Mouse (Mus musculus): Measurements from ENCODE around the gene Hcn1. TPM values are rescaled to one million over a fixed set of nuclear protein-coding genes. Genes with fewer than 3 reads are reported as not detected.

Gene Hcn1
- total and polyA plus RNA-seq, 2 experiments from 2014 or later = 2.6 to 9.8 TPM

DNA sequence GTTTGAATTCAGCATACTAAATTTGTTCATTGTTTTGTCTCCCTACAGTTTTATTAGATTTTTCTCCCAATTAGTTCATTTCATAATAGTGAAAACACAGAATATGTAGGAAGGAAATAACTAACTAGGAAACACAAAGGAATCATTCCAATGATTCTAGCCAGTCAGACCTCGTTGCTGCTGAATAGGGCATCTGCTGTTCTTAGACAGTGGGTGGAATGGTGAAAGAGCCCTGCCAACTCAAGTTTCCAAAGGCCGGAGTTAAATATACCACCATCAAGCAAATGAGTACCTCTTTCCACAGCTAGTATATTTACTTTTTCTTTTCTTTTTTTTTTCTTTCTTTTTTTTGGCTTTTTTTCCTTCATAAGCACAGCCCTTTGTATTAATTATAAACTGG is 55.4 kb downstream of the Hcn1 start:
- WGBS = 45% methylated on average over 2 of the region's 2 CpGs
- ATAC-seq = no peak
- TF ChIP-seq CTCF (IDR thresholded peaks at IDR 0.05; ENCODE audit: low read depth) = no peak

DNA sequence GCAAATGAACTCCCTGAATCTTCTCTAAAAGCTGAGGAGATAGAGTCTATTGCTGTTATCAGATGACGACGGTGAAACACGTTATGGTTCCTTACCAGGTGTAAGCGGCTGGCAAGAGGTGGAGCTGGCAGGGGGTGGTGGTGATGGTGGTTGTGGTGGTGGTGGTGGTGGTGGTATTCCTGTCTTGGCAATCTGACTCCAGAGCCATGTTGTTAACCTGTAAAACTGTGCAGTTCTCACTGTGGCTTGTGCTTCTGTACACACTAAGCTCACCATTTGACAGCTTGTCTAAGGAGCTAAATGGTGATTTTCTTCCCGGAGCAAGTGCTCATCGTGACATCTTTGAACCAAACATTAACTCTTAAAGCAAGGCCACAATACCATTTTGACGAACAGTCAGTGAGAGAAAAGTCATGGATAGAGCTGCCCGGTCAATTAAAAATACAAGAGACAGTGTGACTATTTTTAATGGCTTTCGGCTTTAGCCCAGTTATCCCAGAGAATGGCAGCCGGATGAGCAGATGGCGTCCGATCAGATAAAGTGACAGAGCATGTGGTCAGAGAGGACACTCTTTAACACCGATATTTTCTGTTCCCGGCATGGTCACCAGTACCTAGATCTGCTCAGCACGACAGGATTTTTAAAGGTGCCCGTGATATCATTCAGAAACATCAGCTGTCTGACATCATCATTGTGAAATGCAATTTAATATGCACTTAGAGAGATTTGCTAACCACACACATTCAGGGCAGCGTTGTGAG is 56.5 kb downstream of the Hcn1 start:
- Histone ChIP-seq H3K9me3 (ENCODE audit: low read length) (no peaks in the 10 kb centered on the region), H3K36me3 (ENCODE audit: insufficient read depth, low read length) (no peaks in the 10 kb centered on the region), H3K27ac (peak overlapping the region; percentile 69; the same call in 1 of the 2 replicates), H3K9ac (replicated peaks; ENCODE audit: low read length) (no peak overlapping the region), H3K27me3 (ENCODE audit: insufficient read depth, low read length) (no peaks in the 10 kb centered on the region), H3K4me2 (ENCODE audit: low read depth, low read length) (peak overlapping the region; percentile 14; the same call in 1 of the 2 replicates), H3K4me3 (ENCODE audit: low read length) (no peak overlapping the region), H3K4me1 (ENCODE audit: insufficient read depth, low read length) (no peaks in the 10 kb centered on the region)
- no peak for TF ChIP-seq CTCF (IDR thresholded peaks at IDR 0.05; ENCODE audit: low read depth)
- DNase-seq (ENCODE audit: low spot score) = peak; percentile 43
- whole genome bisulfite sequencing = 73% methylated on average over 17 of the region's 17 CpGs
- peak; percentile 80 for ATAC-seq

More for the DNA sequence above, 55.4 kb downstream of the Hcn1 start:
- Histone ChIP-seq H3K9ac (replicated peaks; ENCODE audit: low read length) (no peak overlapping the region), H3K9me3 (ENCODE audit: low read length) (no peaks in the 10 kb centered on the region), H3K27ac (no peak overlapping the region), H3K4me3 (ENCODE audit: low read length) (no peak overlapping the region), H3K27me3 (ENCODE audit: insufficient read depth, low read length) (no peaks in the 10 kb centered on the region), H3K36me3 (ENCODE audit: insufficient read depth, low read length) (no peaks in the 10 kb centered on the region), H3K4me2 (ENCODE audit: low read depth, low read length) (no peak overlapping the region), H3K4me1 (ENCODE audit: insufficient read depth, low read length) (no peaks in the 10 kb centered on the region)
- DNase-seq (ENCODE audit: low spot score) = peak; percentile 7

DNA sequence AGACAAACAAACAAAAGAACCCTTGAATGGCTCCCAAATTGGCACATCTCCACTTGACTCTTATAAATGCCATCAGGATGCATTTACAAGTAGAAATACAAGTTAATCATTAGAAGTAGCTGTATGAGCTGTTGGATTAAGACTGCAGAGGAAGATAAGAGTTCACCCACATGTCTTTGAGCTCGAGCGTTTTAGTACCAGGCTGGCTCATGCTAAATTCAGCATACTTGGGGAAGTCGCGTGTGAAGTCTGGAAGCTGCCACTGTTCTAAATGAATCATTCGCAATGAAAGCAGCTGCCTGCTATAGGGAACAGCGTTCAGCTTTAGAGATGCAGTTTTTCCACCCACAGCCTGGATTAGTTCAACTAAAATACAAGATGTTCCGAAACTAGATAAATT is 57.4 kb downstream of the Hcn1 start:
- Histone ChIP-seq H3K9ac (replicated peaks; ENCODE audit: low read length) (no peak overlapping the region), H3K4me1 (ENCODE audit: insufficient read depth, low read length) (no peaks in the 10 kb centered on the region), H3K27ac (no peak overlapping the region; the same call in 1 of the 2 replicates), H3K9me3 (ENCODE audit: low read length) (no peaks in the 10 kb centered on the region), H3K36me3 (ENCODE audit: insufficient read depth, low read length) (no peaks in the 10 kb centered on the region), H3K27me3 (ENCODE audit: insufficient read depth, low read length) (no peaks in the 10 kb centered on the region), H3K4me2 (ENCODE audit: low read depth, low read length) (peak overlapping the region; percentile 8; the same call in 1 of the 2 replicates), H3K4me3 (ENCODE audit: low read length) (no peak overlapping the region)
- WGBS = 47% methylated on average over 7 of the region's 7 CpGs
- peak; percentile 29 for DNase-seq (ENCODE audit: low spot score)
- no peak for ATAC-seq
- no peak for TF ChIP-seq CTCF (IDR thresholded peaks at IDR 0.05; ENCODE audit: low read depth)

DNA sequence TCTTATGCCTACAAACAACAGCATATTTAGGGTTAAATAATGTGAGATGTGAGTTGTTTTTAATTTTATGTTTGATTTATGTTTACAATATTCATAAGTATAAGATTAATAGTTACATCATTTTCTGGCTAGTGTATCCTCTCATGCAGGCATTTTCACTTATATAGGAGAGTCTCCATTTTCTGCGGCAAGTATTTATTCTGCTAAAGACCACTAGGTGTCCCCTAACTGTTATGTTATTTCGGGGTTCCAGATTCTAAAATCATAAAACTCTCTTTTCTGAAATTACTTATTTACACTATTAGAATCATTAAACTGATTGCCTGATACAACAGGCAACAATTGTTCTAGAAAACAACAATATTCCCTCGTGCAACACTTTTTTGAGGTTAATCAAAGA is 60.5 kb downstream of the Hcn1 start:
- Histone ChIP-seq H3K4me1 (ENCODE audit: insufficient read depth, low read length) (no peaks in the 10 kb centered on the region), H3K9ac (replicated peaks; ENCODE audit: low read length) (no peak overlapping the region), H3K27ac (no peak overlapping the region), H3K36me3 (ENCODE audit: insufficient read depth, low read length) (no peaks in the 10 kb centered on the region), H3K4me3 (ENCODE audit: low read length) (no peak overlapping the region), H3K4me2 (ENCODE audit: low read depth, low read length) (no peak overlapping the region), H3K9me3 (ENCODE audit: low read length) (no peaks in the 10 kb centered on the region), H3K27me3 (ENCODE audit: insufficient read depth, low read length) (no peaks in the 10 kb centered on the region)
- WGBS = 81% methylated on average over 3 of the region's 3 CpGs
- ATAC-seq (no peak), DNase-seq (ENCODE audit: low spot score) (peak; percentile 15)
- TF ChIP-seq CTCF (IDR thresholded peaks at IDR 0.05; ENCODE audit: low read depth) = no peak; the same call in 1 of the 2 replicates

DNA sequence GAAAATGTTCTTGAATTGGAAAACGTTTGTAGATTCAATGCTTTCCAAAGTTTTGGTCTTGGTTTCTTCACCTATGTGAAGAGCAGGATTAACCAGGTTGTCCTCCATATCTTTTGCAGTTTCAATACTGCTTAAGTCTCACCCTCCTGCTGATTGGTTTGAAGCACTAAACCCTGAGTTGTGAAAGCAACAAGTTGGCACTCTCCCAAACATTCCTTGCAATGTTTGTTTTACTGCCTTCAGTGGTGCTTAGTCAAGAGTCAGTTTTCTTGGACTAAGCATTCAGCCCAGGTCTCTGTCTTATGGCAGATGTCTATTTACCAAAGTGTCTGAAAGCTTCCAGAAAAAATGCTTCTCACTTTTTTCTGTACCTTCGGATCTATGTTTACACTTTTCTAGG is 67.2 kb downstream of the Hcn1 start:
- ATAC-seq = no peak
- WGBS = 64% methylated on average over 2 of the region's 2 CpGs

DNA sequence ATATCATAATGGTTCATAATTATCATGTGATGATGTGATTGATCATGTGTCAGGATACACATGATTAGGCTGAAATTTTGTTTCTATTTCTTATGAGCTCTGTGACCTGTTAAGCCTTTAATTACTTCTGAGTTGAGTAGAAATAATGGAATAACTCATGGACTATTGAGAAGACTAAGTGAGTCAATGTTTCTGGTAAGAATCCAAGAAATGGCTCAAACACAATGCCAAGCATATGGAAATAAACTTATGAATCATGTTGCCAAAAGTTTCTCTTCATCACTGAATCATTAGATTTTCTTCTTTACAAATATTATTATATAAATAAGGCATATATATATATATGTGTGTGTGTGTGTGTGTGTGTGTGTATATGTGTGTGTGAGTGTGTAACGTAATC is 69.7 kb downstream of the Hcn1 start:
- no peaks in the 10 kb centered on the region for H3K4me1 ChIP-seq (ENCODE audit: insufficient read depth, low read length)
- DNase-seq (ENCODE audit: low spot score) (no peak), ATAC-seq (no peak)
- no peak overlapping the region for H3K9ac ChIP-seq (replicated peaks; ENCODE audit: low read length)
- TF ChIP-seq CTCF (IDR thresholded peaks at IDR 0.05; ENCODE audit: low read depth) = no peak
- no peak overlapping the region for H3K27ac ChIP-seq
- H3K27me3 ChIP-seq (ENCODE audit: insufficient read depth, low read length) = no peaks in the 10 kb centered on the region
- no peak overlapping the region for H3K4me2 ChIP-seq (ENCODE audit: low read depth, low read length)
- no peaks in the 10 kb centered on the region for H3K9me3 ChIP-seq (ENCODE audit: low read length)
- 92% methylated on average over 1 of the region's 1 CpGs for WGBS
- H3K4me3 ChIP-seq (ENCODE audit: low read length) = no peak overlapping the region
- no peaks in the 10 kb centered on the region for H3K36me3 ChIP-seq (ENCODE audit: insufficient read depth, low read length)

More for the DNA sequence above, 67.2 kb downstream of the Hcn1 start:
- no peak overlapping the region for H3K4me2 ChIP-seq (ENCODE audit: low read depth, low read length)
- no peak overlapping the region for H3K27ac ChIP-seq
- TF ChIP-seq CTCF (IDR thresholded peaks at IDR 0.05; ENCODE audit: low read depth) = no peak
- no peak overlapping the region for H3K9ac ChIP-seq (replicated peaks; ENCODE audit: low read length)
- no peak overlapping the region for H3K4me3 ChIP-seq (ENCODE audit: low read length)
- H3K27me3 ChIP-seq (ENCODE audit: insufficient read depth, low read length) = no peaks in the 10 kb centered on the region
- no peaks in the 10 kb centered on the region for H3K36me3 ChIP-seq (ENCODE audit: insufficient read depth, low read length)
- H3K4me1 ChIP-seq (ENCODE audit: insufficient read depth, low read length) = no peaks in the 10 kb centered on the region
- DNase-seq (ENCODE audit: low spot score) = no peak
- no peaks in the 10 kb centered on the region for H3K9me3 ChIP-seq (ENCODE audit: low read length)

DNA sequence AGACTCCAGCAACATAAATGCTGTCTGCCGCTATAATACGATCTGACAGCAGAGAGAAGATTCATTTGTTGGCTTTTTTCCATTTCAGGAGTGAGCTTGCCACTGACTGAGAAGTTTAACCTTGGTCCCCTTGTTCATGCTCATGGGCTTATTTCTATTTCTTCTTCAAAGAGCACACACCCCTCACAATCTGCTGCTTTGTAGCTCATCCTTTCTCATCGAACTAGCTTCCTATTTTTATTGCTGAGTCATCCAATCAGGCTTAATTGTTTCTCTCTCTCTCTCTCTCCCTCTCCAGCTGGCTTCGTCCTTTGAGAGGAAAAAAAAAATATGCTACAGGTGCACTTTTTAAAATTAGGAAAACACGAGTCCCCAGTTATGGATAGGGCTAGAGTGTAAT is 74.3 kb downstream of the Hcn1 start:
- no peak for DNase-seq (ENCODE audit: low spot score)
- 62% methylated on average over 5 of the region's 5 CpGs for WGBS

More for the DNA sequence above, 74.3 kb downstream of the Hcn1 start:
- no peaks in the 10 kb centered on the region for H3K27me3 ChIP-seq (ENCODE audit: insufficient read depth, low read length)
- no peaks in the 10 kb centered on the region for H3K9me3 ChIP-seq (ENCODE audit: low read length)
- H3K36me3 ChIP-seq (ENCODE audit: insufficient read depth, low read length) = no peaks in the 10 kb centered on the region
- H3K4me3 ChIP-seq (ENCODE audit: low read length) = no peak overlapping the region
- no peak for TF ChIP-seq CTCF (IDR thresholded peaks at IDR 0.05; ENCODE audit: low read depth)
- H3K9ac ChIP-seq (replicated peaks; ENCODE audit: low read length) = no peak overlapping the region
- no peaks in the 10 kb centered on the region for H3K4me1 ChIP-seq (ENCODE audit: insufficient read depth, low read length)
- H3K4me2 ChIP-seq (ENCODE audit: low read depth, low read length) = no peak overlapping the region
- no peak overlapping the region for H3K27ac ChIP-seq
- ATAC-seq = no peak
